Mouse (Mus musculus): Measurements from ENCODE around the gene Wwox. TPM values are rescaled to one million over a fixed set of nuclear protein-coding genes. Genes with fewer than 3 reads are reported as not detected.

Wwox gene
- total RNA-seq, 1 experiment = 12.5 TPM

DNA sequence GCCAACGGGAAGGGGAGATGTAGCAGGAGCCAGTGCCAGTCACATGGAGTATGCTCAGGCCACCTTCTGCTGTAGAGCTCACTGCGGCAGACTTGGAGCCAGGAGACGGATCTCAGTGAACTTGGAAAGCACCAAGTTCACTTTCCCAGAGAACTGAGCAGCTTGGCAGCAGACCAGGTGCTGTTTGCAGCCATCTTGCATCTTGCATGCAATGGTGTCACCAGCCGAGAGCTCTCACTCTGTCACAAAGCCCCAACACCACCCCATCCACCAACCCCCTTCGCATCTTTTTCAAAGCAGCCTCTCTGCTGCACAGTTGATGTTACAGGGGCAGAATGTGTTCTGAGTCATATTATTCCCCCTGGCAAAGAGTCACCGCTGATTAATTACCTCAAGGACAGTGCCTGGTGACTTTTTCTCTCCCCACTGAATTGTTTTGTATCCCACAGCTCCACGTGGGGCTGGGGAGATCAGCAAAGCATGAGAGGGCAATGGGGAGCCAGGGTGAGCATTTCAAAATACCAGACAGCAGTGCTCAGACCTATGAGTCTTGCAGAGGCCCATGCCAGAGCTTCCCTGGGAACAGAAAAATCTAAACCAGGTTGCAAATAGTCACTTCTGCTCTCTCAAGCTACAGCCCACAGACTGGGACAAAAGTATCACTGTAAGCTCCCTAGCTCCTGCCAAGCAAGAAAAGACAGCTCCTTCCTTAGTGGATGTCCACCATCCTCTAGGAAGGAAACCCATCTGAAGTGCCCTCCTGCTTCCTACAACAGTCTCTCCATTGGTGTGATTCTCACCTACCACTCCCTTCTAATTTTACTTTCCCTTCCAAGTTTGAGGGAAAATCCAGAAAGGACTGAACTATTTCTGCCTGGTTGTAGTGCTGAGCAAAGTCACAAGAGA is 642.1 kb downstream of the Wwox start:
- no peak overlapping the region for H3K4me3 ChIP-seq (ENCODE audit: insufficient read depth in 1 of 2, low read depth in 1 of 2, low read length in 2 of 2, poor library complexity in 1 of 2, severe bottlenecking in 1 of 2)
- no peak for DNase-seq (ENCODE audit: low read depth, low spot score)
- no peaks in the 10 kb centered on the region for H3K9me3 ChIP-seq (ENCODE audit: control insufficient read depth, insufficient read depth, low read depth, low read length)
- H3K36me3 ChIP-seq (ENCODE audit: control insufficient read depth, insufficient read depth, low read length, poor library complexity, severe bottlenecking) = no peaks in the 10 kb centered on the region
- no peak for TF ChIP-seq ZC3H11A (IDR thresholded peaks at IDR 0.05; ENCODE audit: borderline replicate concordance, low read depth, low read length)
- TF ChIP-seq MAFK (IDR thresholded peaks at IDR 0.05; ENCODE audit: insufficient read depth, low read depth, low read length) = no peak
- no peak for TF ChIP-seq HCFC1 (IDR thresholded peaks at IDR 0.05; ENCODE audit: borderline replicate concordance, insufficient read depth, low read length)
- TF ChIP-seq ZNF384 (IDR thresholded peaks at IDR 0.05; ENCODE audit: low read depth, low read length) = no peak
- no peak for TF ChIP-seq CHD2 (IDR thresholded peaks at IDR 0.05; ENCODE audit: low read depth, low read length)
- no peak overlapping the region for H3K27ac ChIP-seq (ENCODE audit: insufficient read depth, low read depth, low read length, poor library complexity, severe bottlenecking)
- H3K9ac ChIP-seq (ENCODE audit: insufficient read depth, low read depth, low read length, poor library complexity, severe bottlenecking) = no peak overlapping the region
- in situ Hi-C loops (cut with MboI; ENCODE audit: low sequenced_read_pairs in 2 of 2, unreplicated experiment in 2 of 2) = no loop called here
- no peaks in the 10 kb centered on the region for H3K4me1 ChIP-seq (ENCODE audit: control insufficient read depth in 2 of 2, insufficient read depth in 2 of 2, low read length in 2 of 2, poor library complexity in 1 of 2)

DNA sequence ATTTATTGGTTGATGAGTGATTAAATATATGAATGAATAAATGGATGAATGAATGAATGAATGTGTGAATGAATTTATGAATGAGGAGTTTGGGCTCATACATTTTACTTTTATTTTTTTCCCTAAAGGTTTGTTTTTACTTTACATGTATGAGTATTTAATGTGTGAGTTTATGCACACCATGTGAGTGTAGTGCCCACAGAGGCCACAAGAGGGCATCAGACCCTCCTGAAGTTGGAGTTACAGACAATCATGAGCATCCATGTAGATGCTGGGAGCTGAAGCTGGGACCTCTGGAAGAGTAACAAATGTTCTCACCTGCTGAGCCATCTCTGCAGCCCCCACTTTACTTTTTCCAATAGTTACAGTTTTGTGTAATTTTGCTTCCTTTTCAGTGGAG is 648.7 kb downstream of the Wwox start:
- H3K27ac ChIP-seq (ENCODE audit: insufficient read depth, low read depth, low read length, poor library complexity, severe bottlenecking) = no peak overlapping the region
- no peak overlapping the region for H3K9ac ChIP-seq (ENCODE audit: insufficient read depth, low read depth, low read length, poor library complexity, severe bottlenecking)
- no peaks in the 10 kb centered on the region for H3K36me3 ChIP-seq (ENCODE audit: control insufficient read depth, insufficient read depth, low read length, poor library complexity, severe bottlenecking)
- TF ChIP-seq ZC3H11A (IDR thresholded peaks at IDR 0.05; ENCODE audit: borderline replicate concordance, low read depth, low read length) (peak; percentile 28; the same call in 1 of the 2 replicates), MAFK (IDR thresholded peaks at IDR 0.05; ENCODE audit: insufficient read depth, low read depth, low read length) (no peak)
- no peak for DNase-seq (ENCODE audit: low read depth, low spot score)
- no peaks in the 10 kb centered on the region for H3K9me3 ChIP-seq (ENCODE audit: control insufficient read depth, insufficient read depth, low read depth, low read length)
- in situ Hi-C loops (cut with MboI; ENCODE audit: low sequenced_read_pairs in 2 of 2, unreplicated experiment in 2 of 2) = no loop called here
- no peak overlapping the region for H3K4me3 ChIP-seq (ENCODE audit: insufficient read depth in 1 of 2, low read depth in 1 of 2, low read length in 2 of 2, poor library complexity in 1 of 2, severe bottlenecking in 1 of 2)
- H3K4me1 ChIP-seq (ENCODE audit: control insufficient read depth in 2 of 2, insufficient read depth in 2 of 2, low read length in 2 of 2, poor library complexity in 1 of 2) = no peaks in the 10 kb centered on the region

DNA sequence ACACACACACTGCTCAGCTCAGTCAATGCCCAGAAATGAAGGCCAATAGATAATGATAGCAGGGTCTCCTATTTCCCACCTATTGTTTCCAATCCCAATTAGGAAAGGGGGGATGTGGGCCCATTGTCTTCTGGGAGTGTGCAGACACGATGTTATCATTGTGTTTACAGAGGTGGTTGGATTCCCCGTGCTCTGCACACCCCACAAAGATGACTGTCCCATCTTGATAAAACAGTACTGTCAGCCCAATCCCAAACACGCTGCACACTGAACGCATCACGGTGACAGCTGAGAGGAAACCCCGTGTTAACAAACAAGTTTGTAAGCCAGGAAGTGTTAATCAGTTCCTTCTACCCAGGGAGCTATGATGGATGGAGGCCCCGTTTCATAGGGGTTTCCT is 650.3 kb downstream of the Wwox start:
- DNase-seq (ENCODE audit: low read depth, low spot score) = no peak
- TF ChIP-seq ZC3H11A (IDR thresholded peaks at IDR 0.05; ENCODE audit: borderline replicate concordance, low read depth, low read length) = no peak
- no peak for TF ChIP-seq MAFK (IDR thresholded peaks at IDR 0.05; ENCODE audit: insufficient read depth, low read depth, low read length)
- TF ChIP-seq HCFC1 (IDR thresholded peaks at IDR 0.05; ENCODE audit: borderline replicate concordance, insufficient read depth, low read length) = no peak
- TF ChIP-seq ZNF384 (IDR thresholded peaks at IDR 0.05; ENCODE audit: low read depth, low read length) = no peak
- TF ChIP-seq CHD2 (IDR thresholded peaks at IDR 0.05; ENCODE audit: low read depth, low read length) = no peak
- H3K9ac ChIP-seq (ENCODE audit: insufficient read depth, low read depth, low read length, poor library complexity, severe bottlenecking) = no peak overlapping the region
- no peak overlapping the region for H3K4me3 ChIP-seq (ENCODE audit: insufficient read depth in 1 of 2, low read depth in 1 of 2, low read length in 2 of 2, poor library complexity in 1 of 2, severe bottlenecking in 1 of 2)
- no peaks in the 10 kb centered on the region for H3K36me3 ChIP-seq (ENCODE audit: control insufficient read depth, insufficient read depth, low read length, poor library complexity, severe bottlenecking)
- H3K9me3 ChIP-seq (ENCODE audit: control insufficient read depth, insufficient read depth, low read depth, low read length) = no peaks in the 10 kb centered on the region
- no peak overlapping the region for H3K27ac ChIP-seq (ENCODE audit: insufficient read depth, low read depth, low read length, poor library complexity, severe bottlenecking)
- H3K4me1 ChIP-seq (ENCODE audit: control insufficient read depth in 2 of 2, insufficient read depth in 2 of 2, low read length in 2 of 2, poor library complexity in 1 of 2) = no peaks in the 10 kb centered on the region
- in situ Hi-C loops (cut with MboI; ENCODE audit: low sequenced_read_pairs in 2 of 2, unreplicated experiment in 2 of 2) = no loop called here

DNA sequence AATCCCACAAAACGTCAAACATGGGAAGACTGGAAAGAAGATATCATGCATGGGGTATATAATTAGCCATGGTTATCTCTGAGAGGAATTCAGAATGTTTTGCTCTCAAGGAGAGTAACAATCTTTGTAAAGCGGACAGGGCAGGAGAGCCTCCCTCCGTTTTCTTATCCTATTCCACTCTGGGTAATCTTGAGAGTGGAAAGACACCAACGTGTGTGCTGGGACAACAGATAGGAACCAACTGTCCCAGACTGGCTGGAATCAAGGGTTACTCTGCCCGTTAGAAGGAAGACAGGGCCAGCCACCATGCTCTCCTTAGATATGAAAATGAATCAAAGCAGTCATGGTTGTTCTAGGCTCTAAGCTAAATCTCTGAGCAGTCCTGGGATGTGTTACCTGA is 650.7 kb downstream of the Wwox start:
- H3K9me3 ChIP-seq (ENCODE audit: control insufficient read depth, insufficient read depth, low read depth, low read length) = no peaks in the 10 kb centered on the region
- H3K9ac ChIP-seq (ENCODE audit: insufficient read depth, low read depth, low read length, poor library complexity, severe bottlenecking) = no peak overlapping the region
- H3K36me3 ChIP-seq (ENCODE audit: control insufficient read depth, insufficient read depth, low read length, poor library complexity, severe bottlenecking) = no peaks in the 10 kb centered on the region
- H3K27ac ChIP-seq (ENCODE audit: insufficient read depth, low read depth, low read length, poor library complexity, severe bottlenecking) = no peak overlapping the region
- DNase-seq (ENCODE audit: low read depth, low spot score) = no peak
- no peak overlapping the region for H3K4me3 ChIP-seq (ENCODE audit: insufficient read depth in 1 of 2, low read depth in 1 of 2, low read length in 2 of 2, poor library complexity in 1 of 2, severe bottlenecking in 1 of 2)
- TF ChIP-seq CHD2 (IDR thresholded peaks at IDR 0.05; ENCODE audit: low read depth, low read length) (no peak), ZNF384 (IDR thresholded peaks at IDR 0.05; ENCODE audit: low read depth, low read length) (no peak), HCFC1 (IDR thresholded peaks at IDR 0.05; ENCODE audit: borderline replicate concordance, insufficient read depth, low read length) (no peak), ZC3H11A (IDR thresholded peaks at IDR 0.05; ENCODE audit: borderline replicate concordance, low read depth, low read length) (no peak), MAFK (IDR thresholded peaks at IDR 0.05; ENCODE audit: insufficient read depth, low read depth, low read length) (no peak)
- in situ Hi-C loops (cut with MboI; ENCODE audit: low sequenced_read_pairs in 2 of 2, unreplicated experiment in 2 of 2) = no loop called here
- H3K4me1 ChIP-seq (ENCODE audit: control insufficient read depth in 2 of 2, insufficient read depth in 2 of 2, low read length in 2 of 2, poor library complexity in 1 of 2) = no peaks in the 10 kb centered on the region

Measured in ES-E14 (cell line).